Mouse (Mus musculus): ENCODE results near the gene Spp1. TPM values are rescaled to one million over a fixed set of nuclear protein-coding genes. Genes with fewer than 3 reads are reported as not detected.

Spp1 gene
- total and polyA plus RNA-seq, 3 experiments: 0.35 to 0.77 TPM; not detected in 1

DNA sequence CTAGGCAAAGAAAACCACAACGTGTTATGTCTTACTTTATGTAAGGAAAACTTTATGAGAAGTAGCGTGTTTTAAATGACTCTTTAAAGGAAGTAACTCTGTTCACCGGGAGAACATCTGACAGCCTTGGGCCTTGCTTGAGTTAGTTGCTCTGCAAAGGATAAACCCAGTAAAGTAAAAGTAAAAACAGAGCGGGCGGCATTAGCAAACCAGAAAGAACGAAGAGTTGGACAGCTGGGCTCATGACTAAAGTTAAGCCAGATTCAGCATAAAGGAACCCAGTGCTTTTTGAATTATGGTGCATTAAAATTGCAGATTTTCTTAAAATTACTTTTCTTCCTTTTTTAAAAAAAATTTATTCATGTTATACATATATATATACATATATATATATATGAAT lies 19.6 kb downstream of the Spp1 start:
- TF ChIP-seq TCF12 (IDR thresholded peaks at IDR 0.05; ENCODE audit: low read depth, low read length): no peak
- no peak for TF ChIP-seq TAL1 (IDR thresholded peaks at IDR 0.05; ENCODE audit: low read length)
- no peak for TF ChIP-seq JUND (IDR thresholded peaks at IDR 0.05; ENCODE audit: low read depth, low read length)
- TF ChIP-seq BHLHE40 (IDR thresholded peaks at IDR 0.05; ENCODE audit: borderline replicate concordance, low read depth, low read length): no peak
- no peak for TF ChIP-seq MAZ (IDR thresholded peaks at IDR 0.05; ENCODE audit: low read depth, low read length)
- TF ChIP-seq RCOR1 (IDR thresholded peaks at IDR 0.05; ENCODE audit: low read depth, low read length): no peak
- no peak for TF ChIP-seq MYB (IDR thresholded peaks at IDR 0.05; ENCODE audit: low read depth, low read length)
- no peaks in the 10 kb centered on the region for H3K36me3 ChIP-seq (ENCODE audit: control insufficient read depth in 1 of 2, insufficient read depth in 2 of 2, low read length in 2 of 2)
- H3K27ac ChIP-seq (ENCODE audit: control insufficient read depth, low read depth, low read length): no peak overlapping the region
- no peaks in the 10 kb centered on the region for H3K9me3 ChIP-seq (replicated peaks; ENCODE audit: insufficient read depth, low read length)
- no peak for DNase-seq (ENCODE audit: low read depth, low spot score)
- H3K4me3 ChIP-seq (ENCODE audit: control insufficient read depth in 1 of 2, insufficient read depth in 1 of 2, low read depth in 2 of 2, low read length in 2 of 2): no peak overlapping the region
- no peaks in the 10 kb centered on the region for H3K79me2 ChIP-seq (ENCODE audit: control insufficient read depth, insufficient read depth, low read length, poor library complexity)
- H3K9ac ChIP-seq (ENCODE audit: control insufficient read depth, low read depth, low read length, poor library complexity, severe bottlenecking): no peak overlapping the region
- H3K27me3 ChIP-seq (ENCODE audit: control insufficient read depth in 1 of 2, insufficient read depth in 2 of 2, low read length in 2 of 2): no peaks in the 10 kb centered on the region
- no peaks in the 10 kb centered on the region for H3K4me1 ChIP-seq (ENCODE audit: control insufficient read depth in 1 of 2, insufficient read depth in 2 of 2, low read length in 2 of 2)

- no peaks in the 10 kb centered on the region; a peak in 1 of 4 replicates for H3K27me3 ChIP-seq (ENCODE audit: control insufficient read depth in 1 of 2, insufficient read depth in 2 of 2, low read length in 2 of 2)
- TF ChIP-seq USF1 (IDR thresholded peaks at IDR 0.05; ENCODE audit: low read depth, low read length): no peak
- TF ChIP-seq MEF2A (IDR thresholded peaks at IDR 0.05; ENCODE audit: extremely low read depth, insufficient replicate concordance, low read depth, low read length, poor library complexity, severe bottlenecking): no peak
- no peak for TF ChIP-seq SMC3 (IDR thresholded peaks at IDR 0.05; ENCODE audit: low read depth, low read length)
- no peak for TF ChIP-seq GATA1 (IDR thresholded peaks at IDR 0.05; ENCODE audit: low read depth, low read length)
- no peak for TF ChIP-seq EP300 (IDR thresholded peaks at IDR 0.05; ENCODE audit: low read depth in 1 of 2, low read length in 2 of 2)
- TF ChIP-seq MXI1 (IDR thresholded peaks at IDR 0.05; ENCODE audit: low read depth, low read length): no peak
- no peak for TF ChIP-seq NRF1 (IDR thresholded peaks at IDR 0.05; ENCODE audit: insufficient read depth, low read depth, low read length, poor library complexity, severe bottlenecking)
- no peak for TF ChIP-seq MAZ (IDR thresholded peaks at IDR 0.05; ENCODE audit: low read depth, low read length)
- TF ChIP-seq POLR2AphosphoS5 (IDR thresholded peaks at IDR 0.05; ENCODE audit: borderline replicate concordance, low read depth, low read length): no peak
- TF ChIP-seq SIN3A (IDR thresholded peaks at IDR 0.05; ENCODE audit: low read length): no peak
- TF ChIP-seq ZC3H11A (IDR thresholded peaks at IDR 0.05; ENCODE audit: low read depth, low read length): no peak
- no peak for TF ChIP-seq USF2 (IDR thresholded peaks at IDR 0.05; ENCODE audit: borderline replicate concordance in 1 of 2, insufficient read depth in 1 of 2, low read depth in 1 of 2, low read length in 2 of 2)
- TF ChIP-seq ELF1 (IDR thresholded peaks at IDR 0.05; ENCODE audit: low read depth, low read length): no peak
- TF ChIP-seq POLR2A (IDR thresholded peaks at IDR 0.05; ENCODE audit: control insufficient read depth in 1 of 2, insufficient read depth in 1 of 2, low read depth in 1 of 2, low read length in 2 of 2, poor library complexity in 1 of 2): no peak
- TF ChIP-seq TBP (IDR thresholded peaks at IDR 0.05; ENCODE audit: low read depth, low read length): no peak
- no peak for TF ChIP-seq KAT2A (conservative IDR thresholded peaks at IDR 0.05; ENCODE audit: low read depth, low read length)
- TF ChIP-seq NELFE (IDR thresholded peaks at IDR 0.05; ENCODE audit: low read depth, low read length): no peak
- no peaks in the 10 kb centered on the region for H3K79me2 ChIP-seq (ENCODE audit: control insufficient read depth, insufficient read depth, low read length, poor library complexity)
- no peaks in the 10 kb centered on the region for H3K36me3 ChIP-seq (ENCODE audit: control insufficient read depth in 1 of 2, insufficient read depth in 2 of 2, low read length in 2 of 2)
- DNase-seq (ENCODE audit: low read depth, low spot score): no peak
- H3K9ac ChIP-seq (ENCODE audit: control insufficient read depth, low read depth, low read length, poor library complexity, severe bottlenecking): no peak within 1 kb of the TSS
- H3K9me3 ChIP-seq (replicated peaks; ENCODE audit: insufficient read depth, low read length): no peaks in the 10 kb centered on the region
- H3K27ac ChIP-seq (ENCODE audit: control insufficient read depth, low read depth, low read length): no peak within 1 kb of the TSS
- no peak within 1 kb of the TSS for H3K4me3 ChIP-seq (ENCODE audit: control insufficient read depth in 1 of 2, insufficient read depth in 1 of 2, low read depth in 2 of 2, low read length in 2 of 2)
- no peaks in the 10 kb centered on the region for H3K4me1 ChIP-seq (ENCODE audit: control insufficient read depth in 1 of 2, insufficient read depth in 2 of 2, low read length in 2 of 2)
These were observed 24.2 kb downstream of the Spp1 start, which contains the start of gene Pkd2 for GRCm38 (mm10) chr5:104458832-104459705. TSS of gene Pkd2 (plus strand) at chr5:104459450.
